Mouse (Mus musculus) v-Abl transformed pro-B cells (cell line): Measurements from ENCODE around the gene Ppp1r10.

Experiments used
- in situ Hi-C, 2 experiments: fragments of 400-800 bp; cut with MboI; formaldehyde crosslinking; loops; one replicate each; pipeline ENCODE4 v1.15.1; 2025; ENCODE audit not compliant: unreplicated experiment in 2 of 2

Ppp1r10 gene

GRCm38 (mm10) chr17:35916297-35917142 lies at the start of gene Ppp1r10, which contains the start of gene Mrps18b:
Gene Ppp1r10 (plus strand): TSS chr17:35916434.
Gene Mrps18b (minus strand): TSS chr17:35916389.
- in situ Hi-C loops, result loop anchor here in 1 of 2 experiments (25.0 kb wide), 1 partner anchor 404 kb away; the partner anchor contains the start of genes Cchcr1, Pou5f1 and Tcf19

- in situ Hi-C loops, result no loop called here
Measured at GRCm38 (mm10) chr17:35866911-35867890, 49.0 kb upstream of the Ppp1r10 start.

- in situ Hi-C loops, result no loop called here
Measured at GRCm38 (mm10) chr17:35868165-35868820, 47.9 kb upstream of the Ppp1r10 start.

- in situ Hi-C loops, result no loop called here
Measured at GRCm38 (mm10) chr17:35868961-35869345, 47.3 kb upstream of the Ppp1r10 start.

DNA sequence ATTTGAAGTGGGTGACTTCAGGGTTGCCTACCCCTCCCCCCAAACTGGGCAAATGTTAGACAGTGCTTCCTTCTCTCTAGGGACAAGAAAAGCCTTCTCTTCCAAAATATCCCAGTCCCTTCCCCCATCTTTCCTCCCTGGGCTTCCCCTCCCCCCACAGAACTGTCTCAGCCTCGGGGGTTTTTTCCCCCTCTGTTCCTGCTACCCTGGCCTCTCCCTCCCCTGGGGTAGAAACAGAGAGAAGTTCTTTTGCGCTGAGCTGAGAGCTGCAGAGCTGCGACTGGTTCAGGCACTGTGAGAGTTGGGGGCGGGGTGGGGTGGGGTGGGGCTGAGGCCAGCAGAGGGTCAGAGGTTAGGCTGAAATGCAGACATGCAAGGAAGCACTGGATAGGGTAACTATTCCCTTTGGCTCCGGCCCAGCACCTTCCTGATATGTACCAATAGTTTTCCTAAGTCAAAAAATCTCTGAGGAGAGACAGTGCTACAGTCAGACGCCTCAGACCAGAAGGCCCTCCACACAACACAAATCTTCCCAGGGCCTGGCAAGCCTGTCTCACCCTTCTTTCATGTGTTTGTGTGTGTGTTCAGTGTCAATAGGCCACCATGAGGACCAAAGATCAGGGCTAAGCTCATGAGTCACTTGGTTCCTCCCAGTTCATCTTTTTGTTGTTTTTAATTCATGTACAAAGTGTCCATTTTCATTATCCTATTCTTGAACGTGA lies 46.7 kb upstream of the Ppp1r10 start:
- in situ Hi-C loops, result loop anchor here (5.0 kb wide), 2 partner anchors 32 to 38 kb away; partner anchors contain the start of gene Tubb5 (in 2 of the 2)

GRCm38 (mm10) chr17:35870151-35870883 lies 45.9 kb upstream of the Ppp1r10 start:
- in situ Hi-C loops, result loop anchor here (5.0 kb wide), 2 partner anchors 33 to 37 kb away; partner anchors contain the start of gene Tubb5 (in 2 of the 2)

GRCm38 (mm10) chr17:35870884-35871696 lies 45.1 kb upstream of the Ppp1r10 start:
- in situ Hi-C loops, result loop anchor here (5.0 kb wide), 2 partner anchors 34 to 36 kb away; partner anchors contain the start of gene Tubb5 (in 2 of the 2)

GRCm38 (mm10) chr17:35873774-35874519 lies 42.3 kb upstream of the Ppp1r10 start:
- in situ Hi-C loops, result loop anchor here (5.0 kb wide), 2 partner anchors 33 to 37 kb away; partner anchors contain the start of gene Tubb5 (in 2 of the 2)

GRCm38 (mm10) chr17:35874721-35875120 lies 41.5 kb upstream of the Ppp1r10 start:
- in situ Hi-C loops, result loop anchor here (5.0 kb wide), 2 partner anchors 33 to 37 kb away; partner anchors contain the start of gene Tubb5 (in 2 of the 2)

- in situ Hi-C loops, result no loop called here
Measured at GRCm38 (mm10) chr17:35879245-35880057, 36.8 kb upstream of the Ppp1r10 start, which contains the start of gene Dhx16. Gene Dhx16 (plus strand): TSS chr17:35879819.

- in situ Hi-C loops, result no loop called here
Measured at GRCm38 (mm10) chr17:35882924-35883323, 33.3 kb upstream of the Ppp1r10 start.

DNA sequence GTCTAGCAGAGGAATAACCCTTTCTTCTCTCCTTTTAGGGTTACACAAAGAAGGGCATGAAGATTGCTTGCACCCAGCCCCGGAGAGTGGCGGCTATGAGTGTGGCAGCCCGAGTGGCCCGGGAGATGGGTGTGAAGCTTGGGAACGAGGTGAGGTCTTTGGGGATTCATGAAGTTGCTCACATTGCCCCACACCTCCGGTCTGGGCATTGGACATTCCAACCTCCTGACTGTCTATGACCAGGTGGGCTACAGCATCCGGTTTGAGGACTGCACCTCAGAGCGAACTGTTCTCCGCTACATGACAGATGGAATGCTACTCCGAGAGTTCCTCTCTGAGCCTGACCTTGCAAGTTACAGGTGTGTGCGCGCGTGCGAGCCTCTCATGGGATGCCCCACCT lies 32.5 kb upstream of the Ppp1r10 start:
- in situ Hi-C loops, result no loop called here

DNA sequence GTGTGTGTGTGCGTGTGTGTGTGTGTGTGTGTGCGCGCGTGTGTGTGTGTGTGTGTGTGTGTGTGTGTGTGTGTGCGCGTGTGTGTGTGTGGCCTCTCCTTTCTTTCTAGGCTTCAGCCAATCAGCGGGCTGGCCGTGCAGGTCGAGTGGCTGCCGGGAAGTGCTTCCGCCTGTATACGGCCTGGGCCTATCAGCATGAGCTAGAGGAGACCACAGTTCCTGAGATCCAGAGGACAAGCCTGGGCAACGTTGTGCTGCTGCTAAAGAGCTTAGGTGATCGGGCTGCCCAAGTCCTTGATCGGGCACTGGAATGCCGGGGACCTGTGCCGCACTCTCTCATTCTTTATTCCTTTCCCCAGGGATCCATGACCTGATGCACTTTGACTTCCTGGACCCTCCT lies 28.5 kb upstream of the Ppp1r10 start:
- in situ Hi-C loops, result no loop called here

GRCm38 (mm10) chr17:35896781-35897643 lies 19.2 kb upstream of the Ppp1r10 start, which contains the start of gene 2310061I04Rik:
Gene 2310061I04Rik (minus strand): TSS chr17:35897431.
- in situ Hi-C loops, result no loop called here
